Mouse (Mus musculus) embryonic facial prominence, embryonic 13.5 days (tissue): ENCODE measurements around the gene Rtn4rl2. TPM values are rescaled to one million over a fixed set of nuclear protein-coding genes. Genes with fewer than 3 reads are reported as not detected.
A peak's percentile ranks its signal among the peaks of the same experiment; 100 is the strongest.

Source experiments
- ATAC-seq: fragments of 200-750 bp; cut with Nextera tagmentation; 2 replicates; pipeline ENCODE4 v1.8.0; 2017; ENCODE audit warnings: low read depth; ENCODE audit not compliant: insufficient number of reproducible peaks, insufficient read depth, low FRiP score, low TSS enrichment
- H3K27ac ChIP-seq: fragments of 300-500 bp; sonication (generic); 2 replicates; pipeline ENCODE4 v1.5.1; 2015; ENCODE audit warnings: moderate library complexity, mild to moderate bottlenecking, inconsistent platforms
- H3K27me3 ChIP-seq: fragments of 300-500 bp; sonication (generic); 2 replicates; pipeline ENCODE4 v1.6.1; 2015; ENCODE audit warnings: mild to moderate bottlenecking, inconsistent platforms
- H3K36me3 ChIP-seq: fragments of 300-500 bp; sonication (generic); 2 replicates; pipeline ENCODE4 v1.6.1; 2015; ENCODE audit warnings: mild to moderate bottlenecking, inconsistent platforms
- H3K4me1 ChIP-seq: fragments of 300-500 bp; sonication (generic); 2 replicates; pipeline ENCODE4 v1.6.1; 2015; ENCODE audit warnings: inconsistent platforms
- H3K4me2 ChIP-seq: fragments of 300-500 bp; sonication (generic); 2 replicates; pipeline ENCODE4 v1.6.1; 2015; ENCODE audit warnings: moderate library complexity, mild to moderate bottlenecking, inconsistent platforms
- H3K4me3 ChIP-seq: fragments of 300-500 bp; sonication (generic); 2 replicates; pipeline ENCODE4 v1.5.1; 2015; ENCODE audit warnings: mild to moderate bottlenecking, inconsistent platforms
- H3K9ac ChIP-seq: fragments of 300-500 bp; sonication (generic); 2 replicates; pipeline ENCODE4 v1.6.1; 2015; ENCODE audit warnings: mild to moderate bottlenecking, inconsistent platforms
- H3K9me3 ChIP-seq: fragments of 300-500 bp; sonication (generic); 2 replicates; pipeline ENCODE4 v1.6.1; 2016; ENCODE audit warnings: inconsistent platforms
- WGBS: fragments of 180-500 bp; shearing (Covaris S2); methylation state at CpG from one replicate; pipeline ENCODE4 v1.1.7; 2015; ENCODE audit warnings: mixed read lengths; 5-methylcytosine and 5-hydroxymethylcytosine counted together
- microRNA-seq: library from miRNA; unstranded; fragments of <30 nt; microRNA quantifications from one replicate; pipeline ENCODE4, GENCODE M21; 2016
- polyA plus RNA-seq: library from polyadenylated mRNA; unstranded; fragments of >200 nt; fragmentation: Nextera tagmentation; extraction: Ambion mirVana; gene quantifications from 2 replicates; pipeline ENCODE4 v1.2.1, GENCODE M21; 2015

Gene Rtn4rl2
- polyA plus RNA-seq, 1 experiment from 2014 or later: 1.3 TPM

GRCm38 (mm10) chr2:84822552-84822951, 64.0 kb downstream of the Rtn4rl2 start, which contains the start of gene Smtnl1:
Smtnl1 (minus strand) TSS chr2:84822652.
- no peak within 1 kb of the TSS for H3K4me3 ChIP-seq
- 58% methylated on average over 13 of the region's 13 CpGs for WGBS
- no peaks in the 10 kb centered on the region for H3K9me3 ChIP-seq
- H3K27ac ChIP-seq: 0 out of 2 replicates have a peak within 1 kb of the TSS, but pooled peaks have one; percentile 4
- ATAC-seq: no peak
- H3K9ac ChIP-seq: no peak within 1 kb of the TSS
- no peaks in the 10 kb centered on the region; the same call in 1 of the 2 replicates for H3K27me3 ChIP-seq
- H3K36me3 ChIP-seq: no peaks in the 10 kb centered on the region
- H3K4me2 ChIP-seq: no peak within 1 kb of the TSS; the same call in 1 of the 2 replicates
- H3K4me1 ChIP-seq: peaks cover 10% of the 10 kb centered on the region

Small RNA genes lying within 50 kb of the gene (microRNA-seq; reads per million reads assigned to microRNA genes)
- gene Gm24332: not detected

Other genes starting within 250 kb of the Rtn4rl2 start
- 43.8 and 49.6 TPM in 2 replicates for gene Ctnnd1, start 235.9 kb downstream of the Rtn4rl2 start, polyA plus RNA-seq
- gene Btbd18, start 227.6 kb downstream of the Rtn4rl2 start, polyA plus RNA-seq: 0.36 and 0.41 TPM in 2 replicates
- 292 and 345 TPM in 2 replicates for gene Selenoh, start 215.9 kb downstream of the Rtn4rl2 start, polyA plus RNA-seq
- gene Gm28635, start 208.7 kb downstream of the Rtn4rl2 start, polyA plus RNA-seq: not detected in 2 replicates
- 33.4 and 38.5 TPM in 2 replicates for gene Med19, start 208.3 kb downstream of the Rtn4rl2 start, polyA plus RNA-seq
- 105 and 113 TPM in 2 replicates for gene Tmx2, start 207.6 kb downstream of the Rtn4rl2 start, polyA plus RNA-seq
- 25.2 and 29.6 TPM in 2 replicates for gene Zdhhc5, start 171.5 kb downstream of the Rtn4rl2 start, polyA plus RNA-seq
- 32.7 and 39.0 TPM in 2 replicates for gene Clp1, start 159.4 kb downstream of the Rtn4rl2 start, polyA plus RNA-seq
- 9.8 and 12.1 TPM in 2 replicates for gene Ypel4, start 152.7 kb downstream of the Rtn4rl2 start, polyA plus RNA-seq
- gene Gm19426, start 143.1 kb downstream of the Rtn4rl2 start, polyA plus RNA-seq: 8.6 and 9.6 TPM in 2 replicates
- 26.0 and 31.3 TPM in 2 replicates for gene Serping1, start 111.3 kb downstream of the Rtn4rl2 start, polyA plus RNA-seq
- gene Ube2l6, start 87.9 kb downstream of the Rtn4rl2 start, polyA plus RNA-seq: 28.1 and 32.7 TPM in 2 replicates
- gene Smtnl1, start 64.1 kb downstream of the Rtn4rl2 start, polyA plus RNA-seq: 0.18 TPM in 1 of 2 replicates, not detected in the other
- 40.4 and 47.6 TPM in 2 replicates for gene Timm10, start 59.7 kb downstream of the Rtn4rl2 start, polyA plus RNA-seq
- 16.5 and 17.0 TPM in 2 replicates for gene Slc43a1, start 47.9 kb downstream of the Rtn4rl2 start, polyA plus RNA-seq
- gene Slc43a3, start 49.9 kb upstream of the Rtn4rl2 start, polyA plus RNA-seq: 32.7 and 33.0 TPM in 2 replicates
- gene Prg2, start 93.8 kb upstream of the Rtn4rl2 start, polyA plus RNA-seq: 0.44 and 0.94 TPM in 2 replicates
- 0.66 TPM in 1 of 2 replicates, not detected in the other for gene Prg3, start 101.5 kb upstream of the Rtn4rl2 start, polyA plus RNA-seq
- gene Ssrp1, start 150.5 kb upstream of the Rtn4rl2 start, polyA plus RNA-seq: 291 and 303 TPM in 2 replicates
- 1.1 and 1.6 TPM in 2 replicates for gene P2rx3, start 150.8 kb upstream of the Rtn4rl2 start, polyA plus RNA-seq
- 35.5 and 42.2 TPM in 2 replicates for gene Tnks1bp1, start 161.3 kb upstream of the Rtn4rl2 start, polyA plus RNA-seq
- 47.2 and 50.1 TPM in 2 replicates for gene Aplnr, start 249.5 kb upstream of the Rtn4rl2 start, polyA plus RNA-seq